Mouse (Mus musculus) CH12.LX (cell line): ENCODE measurements around the gene Dnaja3. TPM values are rescaled to one million over a fixed set of nuclear protein-coding genes. Genes with fewer than 3 reads are reported as not detected.

Experiments used
- DNase-seq: peaks from one replicate; pipeline ENCODE4 v3.0.0-alpha.2; 2013; ENCODE audit errors: extremely low read depth
- H3K27ac ChIP-seq: 2 replicates; pipeline ENCODE4 v1.5.1; 2012; ENCODE audit warnings: low read depth, mild to moderate bottlenecking, control low read depth, moderate library complexity; ENCODE audit not compliant: insufficient read depth
- H3K27me3 ChIP-seq: replicated peaks from 2 replicates; pipeline ENCODE3; 2012; ENCODE audit warnings: inconsistent platforms
- H3K36me3 ChIP-seq, 2 experiments: replicated peaks in 1 of 2; 2 replicates each; pipeline versions ENCODE3 to v1.6.1; 2012; ENCODE audit warnings: inconsistent platforms in 1 of 2, low read length in 1 of 2, mild to moderate bottlenecking in 1 of 2, mixed read lengths in 1 of 2, moderate library complexity in 1 of 2; ENCODE audit not compliant: control insufficient read depth in 1 of 2, insufficient read depth in 1 of 2
- H3K4me1 ChIP-seq, 2 experiments: 2 replicates each; pipeline ENCODE4 v1.6.1; 2012; ENCODE audit warnings: inconsistent platforms in 1 of 2, moderate library complexity in 1 of 2; ENCODE audit not compliant: insufficient read depth in 2 of 2, control insufficient read depth in 1 of 2
- H3K4me2 ChIP-seq: 2 replicates; pipeline ENCODE4 v1.6.1; 2012; ENCODE audit warnings: low read depth, mild to moderate bottlenecking, control low read depth; ENCODE audit not compliant: poor library complexity, insufficient read depth, severe bottlenecking
- H3K4me3 ChIP-seq, 3 experiments: fragments of 150-350 bp in 1 of 3; sonication (generic) in 1 of 3; replicated peaks in 1 of 3; 2 replicates each; pipeline versions ENCODE3 to v1.5.1; 2011 to 2012; ENCODE audit warnings: low read depth in 2 of 3, low read length in 2 of 3, mild to moderate bottlenecking in 2 of 3, moderate library complexity in 2 of 3, control low read depth in 1 of 3, improper control_type of control experiment in 1 of 3, inconsistent platforms in 1 of 3, mixed read lengths in 1 of 3; ENCODE audit not compliant: poor library complexity in 1 of 3
- H3K79me2 ChIP-seq: replicated peaks from 2 replicates; pipeline ENCODE4 v1.6.1; 2012; ENCODE audit warnings: mild to moderate bottlenecking, moderate library complexity; ENCODE audit not compliant: control insufficient read depth, poor library complexity, insufficient read depth, severe bottlenecking; ENCODE audit errors: extremely low read depth
- H3K9ac ChIP-seq: 2 replicates; pipeline ENCODE4 v1.6.1; 2012; ENCODE audit warnings: low read depth, mild to moderate bottlenecking, control low read depth, moderate library complexity; ENCODE audit not compliant: insufficient read depth
- H3K9me3 ChIP-seq: replicated peaks from 2 replicates; pipeline ENCODE3; 2012; ENCODE audit warnings: low read length, inconsistent platforms, mixed read lengths
- BHLHE40 ChIP-seq: IDR thresholded peaks from 2 replicates; pipeline ENCODE4 v1.6.1; 2011; ENCODE audit warnings: mild to moderate bottlenecking, low read depth, low read length, improper control_type of control experiment
- CTCF ChIP-seq, 2 experiments: IDR thresholded peaks in 1 of 2; conservative IDR thresholded peaks in 1 of 2; 2 replicates each; pipeline ENCODE4 v1.5.1; 2011 to 2012; ENCODE audit warnings: low read depth in 2 of 2, low read length in 2 of 2, improper control_type of control experiment in 1 of 2, inconsistent platforms in 1 of 2, mild to moderate bottlenecking in 1 of 2, moderate library complexity in 1 of 2
- ELF1 ChIP-seq: IDR thresholded peaks from 2 replicates; pipeline ENCODE4 v1.6.1; 2014; ENCODE audit warnings: low read depth, mild to moderate bottlenecking, inconsistent platforms, low read length, improper control_type of control experiment
- EP300 ChIP-seq: IDR thresholded peaks from 2 replicates; pipeline ENCODE4 v1.6.1; 2011; ENCODE audit warnings: low read length, improper control_type of control experiment
- GABPA ChIP-seq: IDR thresholded peaks from 2 replicates; pipeline ENCODE4 v1.6.1; 2012; ENCODE audit warnings: low read depth, low read length, improper control_type of control experiment, inconsistent platforms; ENCODE audit not compliant: insufficient replicate concordance
- HCFC1 ChIP-seq: IDR thresholded peaks from 2 replicates; pipeline ENCODE4 v1.6.1; 2012; ENCODE audit warnings: low read depth, mild to moderate bottlenecking, inconsistent platforms, low read length, improper control_type of control experiment
- JUN ChIP-seq: IDR thresholded peaks from 2 replicates; pipeline ENCODE4 v1.6.1; 2011; ENCODE audit warnings: low read depth, mild to moderate bottlenecking, low read length, improper control_type of control experiment, moderate library complexity; ENCODE audit not compliant: insufficient read depth
- MAFK ChIP-seq: IDR thresholded peaks from 2 replicates; pipeline ENCODE4 v1.6.1; 2011; ENCODE audit warnings: low read length, improper control_type of control experiment; ENCODE audit not compliant: insufficient replicate concordance
- MAX ChIP-seq: IDR thresholded peaks from 2 replicates; pipeline ENCODE4 v1.6.1; 2011; ENCODE audit warnings: low read length, improper control_type of control experiment
- MAZ ChIP-seq: IDR thresholded peaks from 2 replicates; pipeline ENCODE4 v1.6.1; 2012; ENCODE audit warnings: low read depth, mild to moderate bottlenecking, inconsistent platforms, low read length, improper control_type of control experiment, moderate library complexity
- MYC ChIP-seq: IDR thresholded peaks from 2 replicates; pipeline ENCODE4 v1.6.1; 2011; ENCODE audit warnings: low read depth, mild to moderate bottlenecking, improper control_type of control experiment, low read length
- NRF1 ChIP-seq: IDR thresholded peaks from 2 replicates; pipeline ENCODE4 v1.6.1; 2014; ENCODE audit warnings: low read depth, mild to moderate bottlenecking, inconsistent platforms, low read length, improper control_type of control experiment, moderate library complexity
- POLR2A ChIP-seq: IDR thresholded peaks from 2 replicates; pipeline ENCODE4 v1.6.1; 2011; ENCODE audit warnings: low read depth, mild to moderate bottlenecking, improper control_type of control experiment, low read length
- POLR2AphosphoS2 ChIP-seq: IDR thresholded peaks from 2 replicates; pipeline ENCODE4 v1.6.1; 2011; ENCODE audit warnings: low read depth, low read length, improper control_type of control experiment
- RAD21 ChIP-seq: IDR thresholded peaks from 2 replicates; pipeline ENCODE4 v1.6.1; 2011; ENCODE audit warnings: low read depth, mild to moderate bottlenecking, low read length, improper control_type of control experiment, moderate library complexity
- RCOR1 ChIP-seq: conservative IDR thresholded peaks from 2 replicates; pipeline ENCODE4 v1.6.1; 2012; ENCODE audit warnings: low read depth, mild to moderate bottlenecking, inconsistent platforms, low read length, improper control_type of control experiment
- SIN3A ChIP-seq: IDR thresholded peaks from 2 replicates; pipeline ENCODE4 v1.6.1; 2012; ENCODE audit warnings: low read length, improper control_type of control experiment, inconsistent platforms
- SMC3 ChIP-seq: IDR thresholded peaks from 2 replicates; pipeline ENCODE4 v1.6.1; 2011; ENCODE audit warnings: low read depth, low read length, improper control_type of control experiment
- TCF12 ChIP-seq: IDR thresholded peaks from 2 replicates; pipeline ENCODE4 v1.6.1; 2014; ENCODE audit warnings: low read depth, mild to moderate bottlenecking, inconsistent platforms, low read length, improper control_type of control experiment
- ZC3H11A ChIP-seq: IDR thresholded peaks from 2 replicates; pipeline ENCODE4 v1.6.1; 2012; ENCODE audit warnings: low read depth, mild to moderate bottlenecking, inconsistent platforms, low read length, improper control_type of control experiment
- ZKSCAN1 ChIP-seq: IDR thresholded peaks from 2 replicates; pipeline ENCODE4 v1.6.1; 2012; ENCODE audit warnings: low read depth, inconsistent platforms, low read length, improper control_type of control experiment, borderline replicate concordance
- ZNF384 ChIP-seq: IDR thresholded peaks from 2 replicates; pipeline ENCODE4 v1.6.1; 2012; ENCODE audit warnings: low read depth, low read length, improper control_type of control experiment, inconsistent platforms
- dilution Hi-C: fragments of 300-500 bp; cut with MboI; formaldehyde crosslinking; loops from 2 replicates; pipeline ENCODE4 v1.14.3; 2020; ENCODE audit warnings: low sequenced_read_pairs; ENCODE audit not compliant: extremely low pct_unique_long_range_greater_than_20kb, extremely low pct_ligation_motif_present
- in situ Hi-C: fragments of 300-500 bp; cut with MboI; formaldehyde crosslinking; loops from 3 replicates; pipeline ENCODE4 v1.14.3; 2019; ENCODE audit warnings: low sequenced_read_pairs, low pct_ligation_motif_present, low pct_unique_long_range_greater_than_20kb, mixed read lengths
- polyA plus RNA-seq: library from polyadenylated mRNA; unstranded; fragments of >175 nt; gene quantifications from 2 replicates; pipeline ENCODE4 v1.2.1, GENCODE M21; 2012; ENCODE audit warnings: low read depth; ENCODE audit not compliant: insufficient read length
- total RNA-seq, 2 experiments: library from RNA; depleted of rRNA; stranded (reverse); fragments of 300-350 nt in 1 of 2; fragments of >200 nt in 1 of 2; gene quantifications; 2 replicates each; pipeline ENCODE4 v1.2.3; 2012 to 2014

Dnaja3 gene
- total and polyA plus RNA-seq, 3 experiments, result 56.6 to 85.3 (median 80.4) TPM

DNA sequence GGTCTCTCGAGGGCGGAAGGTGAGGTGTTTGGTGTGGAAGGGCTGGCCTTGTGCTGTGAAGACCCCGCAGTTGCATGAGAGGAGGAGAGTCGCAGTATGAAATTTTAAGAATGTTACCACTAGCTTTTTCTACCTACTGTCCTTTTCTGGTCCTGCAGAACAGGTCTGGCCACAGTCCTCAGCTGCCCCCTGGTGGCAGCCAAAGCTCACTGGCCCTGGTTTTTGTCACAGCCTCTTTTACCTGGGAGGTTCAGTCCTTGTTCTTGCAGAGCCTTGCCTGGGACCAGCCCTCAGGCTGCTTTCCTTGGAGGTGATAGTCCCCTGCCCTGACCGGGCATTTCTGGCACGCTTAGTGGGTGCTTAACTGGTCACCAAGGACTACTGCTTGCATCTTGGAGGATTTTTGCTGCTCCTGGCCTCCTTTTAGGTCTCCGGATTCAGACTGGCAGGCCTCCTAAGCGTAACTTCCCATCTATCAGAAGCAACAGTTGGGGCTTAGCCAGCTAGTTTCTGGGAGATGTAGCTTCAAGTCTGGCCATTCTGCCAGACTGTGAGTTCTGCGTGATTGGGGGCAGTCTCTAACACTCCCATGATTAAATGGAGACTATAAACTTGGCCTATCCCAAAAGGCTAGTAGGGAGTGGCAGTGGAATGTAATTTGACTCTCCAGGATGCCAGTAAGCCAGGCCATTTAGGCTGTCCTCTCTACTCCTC is 31.8 kb upstream of the Dnaja3 start:
- H3K4me3 ChIP-seq, result no peak overlapping the region
- no peak; the same call in none of the 2 replicates for TF ChIP-seq RAD21
- no peak for TF ChIP-seq ZKSCAN1
- TF ChIP-seq TCF12, result no peak
- peak; percentile 99 for TF ChIP-seq ZC3H11A
- TF ChIP-seq JUN, result no peak
- no peak for TF ChIP-seq GABPA
- no peak for TF ChIP-seq HCFC1
- TF ChIP-seq POLR2A, result 0 out of 2 replicates have a peak, but pooled peaks have one; percentile 23
- TF ChIP-seq BHLHE40, result no peak
- TF ChIP-seq ELF1, result 0 out of 2 replicates have a peak, but pooled peaks have one; percentile 18
- no peak for TF ChIP-seq RCOR1
- no peak for TF ChIP-seq EP300
- TF ChIP-seq NRF1, result peak; percentile 36; the same call in 1 of the 2 replicates
- peak; percentile 93 to 99 for TF ChIP-seq CTCF (conservative IDR thresholded peaks at IDR 0.05 in 1 of 2, IDR thresholded peaks at IDR 0.05 in 1 of 2; ENCODE audit: low read depth in 2 of 2, low read length in 2 of 2)
- TF ChIP-seq MAX, result no peak
- TF ChIP-seq MAFK, result no peak
- peak; percentile 99 for TF ChIP-seq SMC3
- peak; percentile 38; the same call in 1 of the 2 replicates for TF ChIP-seq ZNF384
- TF ChIP-seq SIN3A, result no peak; the same call in 1 of the 2 replicates
- no peak overlapping the region for H3K27ac ChIP-seq
- no peak overlapping the region for H3K9ac ChIP-seq
- in situ Hi-C loops (no loop called here), dilution Hi-C loops (no loop called here)
- peak; percentile 88 for DNase-seq
- no peaks in the 10 kb centered on the region for H3K9me3 ChIP-seq
- peaks cover 5 to 7% of the 10 kb centered on the region in 2 experiments; a peak in 3 of 4 replicates for H3K4me1 ChIP-seq
- peaks cover 11 to 23% of the 10 kb centered on the region in 2 experiments for H3K36me3 ChIP-seq
- no peak overlapping the region for H3K4me2 ChIP-seq
- H3K79me2 ChIP-seq, result no peaks in the 10 kb centered on the region
- H3K27me3 ChIP-seq, result no peaks in the 10 kb centered on the region

DNA sequence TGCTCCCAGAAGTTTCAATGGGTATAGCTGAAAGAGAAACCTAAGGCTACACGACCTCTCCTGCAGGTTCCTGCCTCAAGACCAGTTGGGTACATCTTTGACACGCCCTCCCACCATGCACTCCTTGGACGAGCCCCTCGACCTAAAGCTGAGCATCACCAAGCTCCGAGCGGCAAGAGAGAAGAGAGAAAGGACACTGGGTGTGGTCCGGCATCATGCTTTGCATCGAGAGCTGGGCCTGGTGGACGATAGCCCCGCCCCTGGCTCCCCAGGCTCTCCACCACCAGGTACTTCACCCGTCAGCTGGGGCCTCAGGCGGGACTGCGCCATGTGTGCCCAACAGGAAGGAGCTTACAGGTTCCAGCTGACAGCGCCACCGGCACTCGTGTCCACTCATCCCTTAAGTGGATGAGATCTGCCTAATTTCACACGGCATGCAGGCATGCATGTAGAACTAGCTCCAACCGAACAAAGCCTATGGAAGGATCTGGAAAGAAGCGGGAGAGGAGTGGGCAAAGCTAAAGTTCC is 31.2 kb upstream of the Dnaja3 start:
- Histone ChIP-seq H3K27ac (no peak overlapping the region), H3K27me3 (no peaks in the 10 kb centered on the region), H3K4me1 (peaks cover 5 to 7% of the 10 kb centered on the region in 2 experiments; a peak in 3 of 4 replicates), H3K4me3 (no peak overlapping the region), H3K9me3 (no peaks in the 10 kb centered on the region), H3K4me2 (no peak overlapping the region), H3K79me2 (no peaks in the 10 kb centered on the region), H3K9ac (no peak overlapping the region), H3K36me3 (peaks cover 15 to 29% of the 10 kb centered on the region in 2 experiments)
- dilution Hi-C loops (no loop called here), in situ Hi-C loops (no loop called here)
- no peak for TF ChIP-seq MAZ
- TF ChIP-seq POLR2AphosphoS2, result no peak
- TF ChIP-seq MYC, result no peak
- DNase-seq, result no peak
